Mouse (Mus musculus) bone marrow, adult 2 months (tissue): ENCODE measurements around the gene Prss35. TPM values are rescaled to one million over a fixed set of nuclear protein-coding genes. Genes with fewer than 3 reads are reported as not detected.

Experiments
- H3K27ac ChIP-seq: fragments of 200-500 bp; 2 replicates; pipeline ENCODE4 v1.5.1; 2012; ENCODE audit warnings: low read depth, mild to moderate bottlenecking, control low read depth, inconsistent platforms, low read length; ENCODE audit not compliant: control insufficient read depth, poor library complexity, insufficient read depth
- H3K4me1 ChIP-seq: fragments of 200-500 bp; 2 replicates; pipeline ENCODE4 v1.6.1; 2011; ENCODE audit warnings: low read length; ENCODE audit not compliant: control insufficient read depth, insufficient read depth
- H3K4me3 ChIP-seq: fragments of 200-500 bp; replicated peaks from 2 replicates; pipeline ENCODE3; 2011; ENCODE audit warnings: mild to moderate bottlenecking, low read depth, low read length, control low read depth; ENCODE audit not compliant: control insufficient read depth
- CTCF ChIP-seq: fragments of 200-500 bp; IDR thresholded peaks from 2 replicates; pipeline ENCODE4 v1.5.1; 2011; ENCODE audit warnings: low read length, control low read depth; ENCODE audit not compliant: control insufficient read depth, insufficient read depth
- POLR2A ChIP-seq: fragments of 200-500 bp; IDR thresholded peaks from 2 replicates; pipeline ENCODE4 v1.6.1; 2011; ENCODE audit warnings: low read depth, mild to moderate bottlenecking, control low read depth, low read length, borderline replicate concordance; ENCODE audit not compliant: control insufficient read depth
- WGBS: fragments of 180-500 bp; shearing (Covaris S2); methylation state at CpG from one replicate; pipeline ENCODE4 v1.1.7; 2018; 5-methylcytosine and 5-hydroxymethylcytosine counted together
- polyA plus RNA-seq: library from polyadenylated mRNA; stranded (reverse); fragments of >200 nt; gene quantifications from 2 replicates; pipeline ENCODE4 v1.2.4, GENCODE M21; 2011; ENCODE audit warnings: low replicate concordance; ENCODE audit not compliant: missing spikeins, insufficient read depth, insufficient read length

Prss35 gene
- 1.1 TPM in 1 of 2 replicates, not detected in the other for polyA plus RNA-seq

GRCm38 (mm10) chr9:86742959-86743911 is at the start of gene Prss35:
Gene Prss35, plus strand, starts transcription at chr9:86743649.
- Histone ChIP-seq H3K27ac (no peak within 1 kb of the TSS), H3K4me1 (no peaks in the 10 kb centered on the region), H3K4me3 (no peak within 1 kb of the TSS)
- 13% methylated on average over 19 of the region's 19 CpGs for WGBS
- TF ChIP-seq POLR2A (no peak), CTCF (no peak)

GRCm38 (mm10) chr9:86693935-86694334 is 49.5 kb upstream of the Prss35 start:
- TF ChIP-seq POLR2A: no peak
- TF ChIP-seq CTCF: no peak
- WGBS: 75% methylated on average over 6 of the region's 6 CpGs

GRCm38 (mm10) chr9:86694644-86695043 is 48.8 kb upstream of the Prss35 start:
- TF ChIP-seq CTCF: no peak
- no peak for TF ChIP-seq POLR2A
- Histone ChIP-seq H3K4me3 (no peak overlapping the region), H3K4me1 (no peaks in the 10 kb centered on the region), H3K27ac (no peak overlapping the region)
- WGBS: 86% methylated on average over 7 of the region's 7 CpGs

More at GRCm38 (mm10) chr9:86693935-86694334, 49.5 kb upstream of the Prss35 start:
- Histone ChIP-seq H3K4me3 (no peak overlapping the region), H3K4me1 (no peaks in the 10 kb centered on the region), H3K27ac (no peak overlapping the region)

GRCm38 (mm10) chr9:86695199-86695817 is 48.1 kb upstream of the Prss35 start:
- H3K27ac ChIP-seq: no peak overlapping the region
- no peak overlapping the region for H3K4me3 ChIP-seq
- TF ChIP-seq POLR2A (no peak), CTCF (no peak)
- no peaks in the 10 kb centered on the region for H3K4me1 ChIP-seq
- 4% methylated on average over 49 of the region's 56 CpGs for WGBS

- no peak within 1 kb of the TSS for H3K4me3 ChIP-seq
- TF ChIP-seq POLR2A: no peak
- TF ChIP-seq CTCF: no peak
- 4% methylated on average over 26 of the region's 46 CpGs for WGBS
Observed at GRCm38 (mm10) chr9:86695818-86696261, 47.6 kb upstream of the Prss35 start, which contains the start of gene Me1. Gene Me1, minus strand, starts transcription at chr9:86695953.

GRCm38 (mm10) chr9:86701264-86701663 is 42.2 kb upstream of the Prss35 start:
- no peak for TF ChIP-seq POLR2A
- TF ChIP-seq CTCF: no peak
- Histone ChIP-seq H3K4me1 (no peaks in the 10 kb centered on the region), H3K27ac (no peak overlapping the region), H3K4me3 (no peak overlapping the region)
- 72% methylated on average over 5 of the region's 5 CpGs for WGBS

More at GRCm38 (mm10) chr9:86695818-86696261, 47.6 kb upstream of the Prss35 start, which contains the start of gene Me1:
- Histone ChIP-seq H3K27ac (no peak within 1 kb of the TSS), H3K4me1 (no peaks in the 10 kb centered on the region)

- H3K4me3 ChIP-seq: no peak overlapping the region
- 56% methylated on average over 2 of the region's 2 CpGs for WGBS
- TF ChIP-seq CTCF (no peak), POLR2A (no peak)
- no peaks in the 10 kb centered on the region for H3K4me1 ChIP-seq
- H3K27ac ChIP-seq: no peak overlapping the region
Observed at GRCm38 (mm10) chr9:86701844-86702243, 41.6 kb upstream of the Prss35 start.

- Histone ChIP-seq H3K4me3 (no peak overlapping the region), H3K4me1 (no peaks in the 10 kb centered on the region; the same call in 1 of the 2 replicates), H3K27ac (no peak overlapping the region)
- WGBS: 63% methylated on average over 1 of the region's 1 CpGs
- no peak for TF ChIP-seq POLR2A
- no peak for TF ChIP-seq CTCF
Observed at GRCm38 (mm10) chr9:86707431-86707830, 36.0 kb upstream of the Prss35 start.
